Mouse (Mus musculus) embryonic facial prominence, embryonic 11.5 days (tissue): Measurements from ENCODE around the gene Stox2. TPM values are rescaled to one million over a fixed set of nuclear protein-coding genes. Genes with fewer than 3 reads are reported as not detected.

ENCODE experiments used
- ATAC-seq: fragments of 200-750 bp; cut with Nextera tagmentation; replicated peaks from 2 replicates; pipeline ENCODE4 v1.8.0; 2017; ENCODE audit warnings: low read depth; ENCODE audit not compliant: insufficient number of reproducible peaks, low FRiP score, low TSS enrichment
- DNase-seq: peaks from one replicate; pipeline ENCODE4 v3.0.0-alpha.2; 2015; ENCODE audit warnings: low spot score
- H3K27ac ChIP-seq: fragments of 300-500 bp; sonication (generic); replicated peaks from 2 replicates; pipeline ENCODE4 v1.5.1; 2014; ENCODE audit warnings: mild to moderate bottlenecking, low read depth, low read length, control low read depth
- H3K27me3 ChIP-seq: fragments of 300-500 bp; sonication (generic); 2 replicates; pipeline ENCODE4 v1.6.1; 2014; ENCODE audit warnings: mild to moderate bottlenecking, low read length, moderate library complexity, mixed read lengths; ENCODE audit not compliant: control insufficient read depth, insufficient read depth
- H3K36me3 ChIP-seq: fragments of 300-500 bp; sonication (generic); replicated peaks from 2 replicates; pipeline ENCODE4 v1.6.1; 2014; ENCODE audit warnings: low read depth, mild to moderate bottlenecking, low read length, moderate library complexity, mixed read lengths; ENCODE audit not compliant: control insufficient read depth, insufficient read depth
- H3K4me1 ChIP-seq: fragments of 300-500 bp; sonication (generic); 2 replicates; pipeline ENCODE4 v1.6.1; 2014; ENCODE audit warnings: low read length, mixed read lengths; ENCODE audit not compliant: control insufficient read depth, insufficient read depth
- H3K4me2 ChIP-seq: fragments of 300-500 bp; sonication (generic); 2 replicates; pipeline ENCODE4 v1.6.1; 2014; ENCODE audit warnings: low read depth, mild to moderate bottlenecking, control low read depth, low read length, moderate library complexity
- H3K4me3 ChIP-seq: fragments of 300-500 bp; sonication (generic); 2 replicates; pipeline ENCODE4 v1.5.1; 2014; ENCODE audit warnings: low read depth, low read length, control low read depth
- H3K9ac ChIP-seq: fragments of 300-500 bp; sonication (generic); replicated peaks from 2 replicates; pipeline ENCODE4 v1.6.1; 2014; ENCODE audit warnings: mild to moderate bottlenecking, control low read depth, low read length
- H3K9me3 ChIP-seq: fragments of 300-500 bp; sonication (generic); replicated peaks from 2 replicates; pipeline ENCODE4 v1.6.1; 2016; ENCODE audit warnings: mild to moderate bottlenecking, low read length, inconsistent platforms, mixed read lengths; ENCODE audit not compliant: control insufficient read depth
- WGBS: fragments of 180-500 bp; shearing (Covaris S2); extraction: QIAGEN DNeasy Blood & Tissue Kit; methylation state at CpG from one replicate; pipeline ENCODE4 v1.1.7; 2014; 5-methylcytosine and 5-hydroxymethylcytosine counted together
- polyA plus RNA-seq: library from polyadenylated mRNA; unstranded; fragments of >200 nt; fragmentation: Nextera tagmentation; extraction: Ambion mirVana; gene quantifications from 2 replicates; pipeline ENCODE4 v1.2.1, GENCODE M21; 2014

The Stox2 gene
- polyA plus RNA-seq, 1 experiment from 2014 or later: 15.8 TPM

GRCm38 (mm10) chr8:47334223-47334757 lies 111.9 kb downstream of the Stox2 start:
- H3K27ac ChIP-seq: no peak overlapping the region
- peak; percentile 74 for DNase-seq
- ATAC-seq: peak; percentile 90
- H3K4me1 ChIP-seq: no peaks in the 10 kb centered on the region
- 63% methylated on average over 9 of the region's 9 CpGs for WGBS
- H3K9ac ChIP-seq: no peak overlapping the region
- no peak overlapping the region for H3K4me2 ChIP-seq
- no peaks in the 10 kb centered on the region for H3K36me3 ChIP-seq
- no peak overlapping the region for H3K4me3 ChIP-seq
- no peaks in the 10 kb centered on the region for H3K9me3 ChIP-seq
- H3K27me3 ChIP-seq: no peaks in the 10 kb centered on the region

DNA sequence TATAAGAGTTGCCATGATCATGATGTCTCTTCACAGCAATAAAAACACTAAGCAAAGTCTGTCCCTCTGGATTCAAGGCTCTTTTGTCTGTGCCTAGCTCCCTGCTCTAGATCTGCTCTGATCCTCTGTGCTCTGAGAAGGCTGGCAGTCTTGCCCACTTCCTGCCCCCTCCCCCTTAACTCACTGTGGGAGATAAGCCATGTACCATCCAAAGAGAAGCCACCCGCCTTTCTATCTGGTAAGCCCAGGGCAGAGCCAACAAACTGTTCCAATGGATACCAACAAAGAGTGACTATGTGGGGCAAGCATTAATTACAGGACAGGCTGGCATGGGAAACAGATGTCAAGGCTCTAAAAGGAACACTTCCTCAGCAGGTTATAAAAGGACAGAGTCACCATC lies 113.2 kb downstream of the Stox2 start:
- DNase-seq (no peak), ATAC-seq (no peak)
- H3K4me1 ChIP-seq: no peaks in the 10 kb centered on the region
- H3K27me3 ChIP-seq: no peaks in the 10 kb centered on the region
- no peak overlapping the region for H3K4me3 ChIP-seq
- H3K36me3 ChIP-seq: no peaks in the 10 kb centered on the region
- H3K4me2 ChIP-seq: no peak overlapping the region
- H3K27ac ChIP-seq: no peak overlapping the region
- no peak overlapping the region for H3K9ac ChIP-seq
- no peaks in the 10 kb centered on the region for H3K9me3 ChIP-seq
- 68% methylated on average over 1 of the region's 1 CpGs for WGBS

- H3K36me3 ChIP-seq: no peaks in the 10 kb centered on the region
- no peak for ATAC-seq
- H3K27ac ChIP-seq: no peak overlapping the region
- H3K4me3 ChIP-seq: no peak overlapping the region
- H3K4me1 ChIP-seq: no peaks in the 10 kb centered on the region
- no peaks in the 10 kb centered on the region for H3K27me3 ChIP-seq
- WGBS: 68% methylated on average over 5 of the region's 5 CpGs
- DNase-seq: peak; percentile 51
- H3K9ac ChIP-seq: no peak overlapping the region
- H3K4me2 ChIP-seq: no peak overlapping the region
- no peaks in the 10 kb centered on the region for H3K9me3 ChIP-seq
Observed at GRCm38 (mm10) chr8:47330982-47331381, 115.2 kb downstream of the Stox2 start.

GRCm38 (mm10) chr8:47326348-47326747 lies 119.8 kb downstream of the Stox2 start:
- 89% methylated on average over 8 of the region's 8 CpGs for WGBS
- Histone ChIP-seq H3K9ac (no peak overlapping the region), H3K9me3 (no peaks in the 10 kb centered on the region), H3K27me3 (no peaks in the 10 kb centered on the region), H3K36me3 (no peaks in the 10 kb centered on the region), H3K4me3 (no peak overlapping the region), H3K4me1 (no peaks in the 10 kb centered on the region), H3K4me2 (no peak overlapping the region), H3K27ac (no peak overlapping the region)
- DNase-seq (no peak), ATAC-seq (no peak)

DNA sequence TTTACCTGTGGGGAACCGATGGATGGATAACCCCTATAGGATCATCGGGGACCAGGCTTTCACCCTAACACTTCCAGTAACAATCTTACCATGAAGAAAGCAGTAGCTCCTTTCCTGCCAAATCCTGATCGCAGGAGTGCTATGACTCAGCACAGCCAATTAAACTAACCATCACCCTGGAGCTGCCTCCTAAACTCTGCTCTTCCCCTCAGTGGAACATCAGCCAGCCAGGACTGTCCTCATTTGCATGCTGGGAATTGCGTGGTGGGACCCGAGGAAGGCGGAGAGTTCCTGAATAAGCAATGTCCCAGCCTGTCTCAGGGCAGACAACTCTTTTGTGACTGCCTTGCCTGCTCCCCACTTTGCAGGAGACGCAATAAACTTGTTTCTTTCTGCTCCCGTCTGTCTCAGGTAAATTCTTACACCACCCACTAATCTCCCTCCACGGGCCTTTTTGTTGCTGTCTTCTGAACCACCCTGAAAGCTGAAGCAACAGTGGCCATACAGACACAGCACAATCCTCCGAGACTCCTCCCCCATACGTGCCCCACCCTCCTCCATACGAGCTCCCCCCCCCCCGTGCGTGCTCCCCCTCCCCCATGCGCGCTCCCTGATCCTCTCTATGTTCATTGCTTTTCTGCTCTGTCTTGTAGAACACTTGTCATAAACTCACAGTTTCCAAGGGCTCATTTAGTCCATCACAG lies 121.9 kb downstream of the Stox2 start:
- no peaks in the 10 kb centered on the region for H3K4me1 ChIP-seq
- H3K27me3 ChIP-seq: no peaks in the 10 kb centered on the region
- H3K9me3 ChIP-seq: no peaks in the 10 kb centered on the region
- WGBS: 30% methylated on average over 16 of the region's 16 CpGs
- ATAC-seq (no peak; the same call in 1 of the 2 replicates), DNase-seq (no peak)
- no peak overlapping the region for H3K9ac ChIP-seq
- H3K36me3 ChIP-seq: no peaks in the 10 kb centered on the region
- no peak overlapping the region for H3K27ac ChIP-seq
- H3K4me3 ChIP-seq: no peak overlapping the region
- no peak overlapping the region for H3K4me2 ChIP-seq

DNA sequence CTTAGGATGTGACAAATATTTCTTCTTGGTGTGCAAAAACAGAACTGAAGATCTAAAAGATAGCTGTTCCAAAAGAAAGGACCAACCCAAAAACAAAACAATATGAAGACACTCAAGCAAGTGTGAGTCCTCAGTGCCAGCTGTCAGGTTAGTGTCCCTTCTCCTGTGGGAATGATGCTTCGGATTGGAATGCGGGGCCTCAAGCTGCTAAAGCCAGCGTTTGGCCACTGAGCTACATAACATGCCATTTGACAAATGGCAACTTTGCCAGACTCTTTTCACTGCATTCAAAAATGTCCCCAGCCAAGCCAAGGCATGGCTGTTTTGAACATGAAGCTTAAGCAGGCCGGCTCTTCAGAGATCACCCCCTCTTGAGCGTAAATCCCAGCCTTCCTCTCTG lies 124.9 kb downstream of the Stox2 start:
- no peaks in the 10 kb centered on the region for H3K27me3 ChIP-seq
- H3K9ac ChIP-seq: no peak overlapping the region
- DNase-seq (no peak), ATAC-seq (no peak)
- WGBS: 28% methylated on average over 5 of the region's 5 CpGs
- H3K4me1 ChIP-seq: no peaks in the 10 kb centered on the region
- H3K9me3 ChIP-seq: no peaks in the 10 kb centered on the region
- no peak overlapping the region for H3K4me3 ChIP-seq
- H3K27ac ChIP-seq: no peak overlapping the region
- H3K36me3 ChIP-seq: no peaks in the 10 kb centered on the region
- no peak overlapping the region for H3K4me2 ChIP-seq

DNA sequence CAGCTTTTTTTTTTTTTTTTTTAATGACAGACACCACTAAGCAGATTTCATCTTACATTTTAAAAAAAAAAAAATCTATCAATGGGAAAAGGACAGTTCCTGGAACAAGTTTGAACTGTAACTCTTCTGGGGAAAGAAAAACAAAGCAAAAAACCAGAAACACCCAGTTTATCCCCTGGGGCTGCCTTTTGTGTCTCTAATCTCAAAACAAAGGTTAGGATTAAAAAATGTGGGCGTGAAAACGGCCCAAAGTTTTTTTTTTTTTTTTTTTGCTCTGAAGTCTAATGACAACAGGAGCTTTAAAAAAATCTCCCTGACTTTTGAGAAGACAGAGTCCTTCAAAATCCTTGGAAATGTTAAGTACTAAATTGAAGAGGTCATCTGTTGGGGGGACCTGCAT lies 125.5 kb downstream of the Stox2 start:
- DNase-seq (no peak), ATAC-seq (no peak)
- Histone ChIP-seq H3K9ac (no peak overlapping the region), H3K4me1 (no peaks in the 10 kb centered on the region), H3K9me3 (no peaks in the 10 kb centered on the region), H3K36me3 (no peaks in the 10 kb centered on the region), H3K4me2 (no peak overlapping the region), H3K27ac (no peak overlapping the region), H3K4me3 (no peak overlapping the region), H3K27me3 (no peaks in the 10 kb centered on the region)
- 17% methylated on average over 2 of the region's 2 CpGs for WGBS

DNA sequence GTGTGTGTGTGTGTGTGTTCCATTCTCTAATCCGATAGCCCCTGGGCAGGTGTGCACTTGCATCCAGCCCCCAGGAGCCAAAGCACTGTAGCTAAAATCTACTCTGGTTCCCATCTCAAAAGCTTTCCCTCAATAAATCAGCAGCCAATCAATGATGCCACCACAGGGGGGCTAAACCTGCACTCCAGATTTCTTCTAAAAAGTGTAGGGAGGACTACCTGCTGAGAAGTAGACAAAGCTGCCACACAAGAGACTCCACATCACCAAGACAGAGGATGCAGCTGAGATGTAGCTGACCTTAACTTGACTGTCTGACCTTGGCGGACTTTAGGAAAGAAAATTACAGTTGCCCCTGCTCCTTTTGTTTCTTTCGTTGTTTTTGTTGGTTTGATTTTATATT lies 127.7 kb downstream of the Stox2 start:
- Histone ChIP-seq H3K4me1 (no peaks in the 10 kb centered on the region), H3K27ac (no peak overlapping the region), H3K4me2 (no peak overlapping the region), H3K9ac (no peak overlapping the region), H3K36me3 (no peaks in the 10 kb centered on the region), H3K27me3 (no peaks in the 10 kb centered on the region), H3K9me3 (no peaks in the 10 kb centered on the region), H3K4me3 (no peak overlapping the region)
- DNase-seq: no peak
- no peak for ATAC-seq
- 82% methylated on average over 3 of the region's 3 CpGs for WGBS
